Mouse (Mus musculus): ENCODE results near the gene Arhgap10. TPM values are rescaled to one million over a fixed set of nuclear protein-coding genes. Genes with fewer than 3 reads are reported as not detected.
"Not testable (repeated sequence)": the region's sequence is repeated elsewhere in the genome, so short reads cannot be mapped to it uniquely, and the experiment has no call there.

Arhgap10 gene
- polyA plus RNA-seq, 1 experiment from 2014 or later, result 28.9 TPM

- Histone ChIP-seq H3K27me3 (replicated peaks; ENCODE audit: control insufficient read depth, insufficient read depth, low read length) (no peaks in the 10 kb centered on the region), H3K27ac (ENCODE audit: low read length) (no peak overlapping the region), H3K36me3 (ENCODE audit: control insufficient read depth, insufficient read depth, low read length) (no peaks in the 10 kb centered on the region), H3K9ac (ENCODE audit: low read depth, low read length) (no peak overlapping the region), H3K4me2 (ENCODE audit: low read depth, low read length) (no peak overlapping the region), H3K4me1 (ENCODE audit: control insufficient read depth, insufficient read depth, low read length) (no peaks in the 10 kb centered on the region), H3K4me3 (ENCODE audit: low read length) (no peak overlapping the region), H3K9me3 (ENCODE audit: control insufficient read depth, low read length) (no peaks in the 10 kb centered on the region)
- 85% methylated on average over 6 of the region's 6 CpGs for WGBS
- ATAC-seq, result no peak
These were observed 177.6 kb downstream of the Arhgap10 start for GRCm38 (mm10) chr8:77340046-77340747.

GRCm38 (mm10) chr8:77337272-77337671, 180.5 kb downstream of the Arhgap10 start:
- no peaks in the 10 kb centered on the region for H3K36me3 ChIP-seq (ENCODE audit: control insufficient read depth, insufficient read depth, low read length)
- no peak overlapping the region for H3K9ac ChIP-seq (ENCODE audit: low read depth, low read length)
- no peak overlapping the region for H3K4me2 ChIP-seq (ENCODE audit: low read depth, low read length)
- H3K9me3 ChIP-seq (ENCODE audit: control insufficient read depth, low read length), result no peaks in the 10 kb centered on the region
- no peaks in the 10 kb centered on the region for H3K4me1 ChIP-seq (ENCODE audit: control insufficient read depth, insufficient read depth, low read length)
- 76% methylated on average over 12 of the region's 12 CpGs for WGBS
- no peak overlapping the region for H3K4me3 ChIP-seq (ENCODE audit: low read length)
- no peak for ATAC-seq
- H3K27ac ChIP-seq (ENCODE audit: low read length), result no peak overlapping the region
- H3K27me3 ChIP-seq (replicated peaks; ENCODE audit: control insufficient read depth, insufficient read depth, low read length), result no peaks in the 10 kb centered on the region

- no peak for ATAC-seq
- H3K36me3 ChIP-seq (ENCODE audit: control insufficient read depth, insufficient read depth, low read length), result no peaks in the 10 kb centered on the region
- no peaks in the 10 kb centered on the region for H3K4me1 ChIP-seq (ENCODE audit: control insufficient read depth, insufficient read depth, low read length)
- H3K9me3 ChIP-seq (ENCODE audit: control insufficient read depth, low read length), result no peaks in the 10 kb centered on the region
- no peak overlapping the region for H3K27ac ChIP-seq (ENCODE audit: low read length)
- no peaks in the 10 kb centered on the region for H3K27me3 ChIP-seq (replicated peaks; ENCODE audit: control insufficient read depth, insufficient read depth, low read length)
- H3K9ac ChIP-seq (ENCODE audit: low read depth, low read length), result no peak overlapping the region
- no peak overlapping the region for H3K4me3 ChIP-seq (ENCODE audit: low read length)
- no peak overlapping the region for H3K4me2 ChIP-seq (ENCODE audit: low read depth, low read length)
- 90% methylated on average over 12 of the region's 12 CpGs for whole genome bisulfite sequencing
These were observed 186.6 kb downstream of the Arhgap10 start for GRCm38 (mm10) chr8:77331180-77331579.

- no peaks in the 10 kb centered on the region for H3K27me3 ChIP-seq (replicated peaks; ENCODE audit: control insufficient read depth, insufficient read depth, low read length)
- WGBS, result 79% methylated on average over 9 of the region's 9 CpGs
- no peak overlapping the region for H3K9ac ChIP-seq (ENCODE audit: low read depth, low read length)
- no peaks in the 10 kb centered on the region for H3K36me3 ChIP-seq (ENCODE audit: control insufficient read depth, insufficient read depth, low read length)
- no peak overlapping the region for H3K4me2 ChIP-seq (ENCODE audit: low read depth, low read length)
- no peak overlapping the region for H3K27ac ChIP-seq (ENCODE audit: low read length)
- H3K4me1 ChIP-seq (ENCODE audit: control insufficient read depth, insufficient read depth, low read length), result no peaks in the 10 kb centered on the region
- ATAC-seq, result no peak
- no peak overlapping the region for H3K4me3 ChIP-seq (ENCODE audit: low read length)
- H3K9me3 ChIP-seq (ENCODE audit: control insufficient read depth, low read length), result no peaks in the 10 kb centered on the region
These were observed 187.4 kb downstream of the Arhgap10 start for GRCm38 (mm10) chr8:77330304-77330703.

- WGBS, result 79% methylated on average over 4 of the region's 4 CpGs
These were observed 188.0 kb downstream of the Arhgap10 start for GRCm38 (mm10) chr8:77329783-77330182.

GRCm38 (mm10) chr8:77328473-77328872, 189.3 kb downstream of the Arhgap10 start:
- H3K4me2 ChIP-seq (ENCODE audit: low read depth, low read length), result no peak overlapping the region
- no peaks in the 10 kb centered on the region for H3K9me3 ChIP-seq (ENCODE audit: control insufficient read depth, low read length)
- no peaks in the 10 kb centered on the region for H3K36me3 ChIP-seq (ENCODE audit: control insufficient read depth, insufficient read depth, low read length)
- H3K9ac ChIP-seq (ENCODE audit: low read depth, low read length), result no peak overlapping the region
- no peak overlapping the region for H3K4me3 ChIP-seq (ENCODE audit: low read length)
- whole genome bisulfite sequencing, result 94% methylated on average over 8 of the region's 8 CpGs
- no peaks in the 10 kb centered on the region for H3K27me3 ChIP-seq (replicated peaks; ENCODE audit: control insufficient read depth, insufficient read depth, low read length)
- no peak overlapping the region for H3K27ac ChIP-seq (ENCODE audit: low read length)
- no peak for ATAC-seq
- H3K4me1 ChIP-seq (ENCODE audit: control insufficient read depth, insufficient read depth, low read length), result no peaks in the 10 kb centered on the region

More at GRCm38 (mm10) chr8:77329783-77330182, 188.0 kb downstream of the Arhgap10 start:
- Histone ChIP-seq H3K4me1 (ENCODE audit: control insufficient read depth, insufficient read depth, low read length) (no peaks in the 10 kb centered on the region), H3K4me3 (ENCODE audit: low read length) (no peak overlapping the region), H3K9me3 (ENCODE audit: control insufficient read depth, low read length) (no peaks in the 10 kb centered on the region), H3K27ac (ENCODE audit: low read length) (no peak overlapping the region), H3K4me2 (ENCODE audit: low read depth, low read length) (no peak overlapping the region), H3K36me3 (ENCODE audit: control insufficient read depth, insufficient read depth, low read length) (no peaks in the 10 kb centered on the region), H3K9ac (ENCODE audit: low read depth, low read length) (no peak overlapping the region), H3K27me3 (replicated peaks; ENCODE audit: control insufficient read depth, insufficient read depth, low read length) (no peaks in the 10 kb centered on the region)
- ATAC-seq, result no peak

GRCm38 (mm10) chr8:77327326-77327725, 190.4 kb downstream of the Arhgap10 start:
- H3K4me3 ChIP-seq (ENCODE audit: low read length), result no peak overlapping the region
- no peak overlapping the region; the same call in 1 of the 2 replicates for H3K27ac ChIP-seq (ENCODE audit: low read length)
- H3K4me2 ChIP-seq (ENCODE audit: low read depth, low read length), result no peak overlapping the region
- no peaks in the 10 kb centered on the region for H3K9me3 ChIP-seq (ENCODE audit: control insufficient read depth, low read length)
- 84% methylated on average over 4 of the region's 4 CpGs for WGBS
- H3K27me3 ChIP-seq (replicated peaks; ENCODE audit: control insufficient read depth, insufficient read depth, low read length), result no peaks in the 10 kb centered on the region
- no peaks in the 10 kb centered on the region for H3K36me3 ChIP-seq (ENCODE audit: control insufficient read depth, insufficient read depth, low read length)
- H3K4me1 ChIP-seq (ENCODE audit: control insufficient read depth, insufficient read depth, low read length), result no peaks in the 10 kb centered on the region
- no peak for ATAC-seq
- H3K9ac ChIP-seq (ENCODE audit: low read depth, low read length), result no peak overlapping the region

- not testable (repeated sequence) for H3K9me3 ChIP-seq (ENCODE audit: control insufficient read depth, low read length); H3K9ac ChIP-seq (ENCODE audit: low read depth, low read length); ATAC-seq; H3K4me1 ChIP-seq (ENCODE audit: control insufficient read depth, insufficient read depth, low read length); H3K36me3 ChIP-seq (ENCODE audit: control insufficient read depth, insufficient read depth, low read length); H3K27ac ChIP-seq (ENCODE audit: low read length); H3K27me3 ChIP-seq (replicated peaks; ENCODE audit: control insufficient read depth, insufficient read depth, low read length); H3K4me3 ChIP-seq (ENCODE audit: low read length); H3K4me2 ChIP-seq (ENCODE audit: low read depth, low read length)
- WGBS, result 89% methylated on average over 6 of the region's 7 CpGs
These were observed 195.0 kb downstream of the Arhgap10 start for GRCm38 (mm10) chr8:77322727-77323126.

GRCm38 (mm10) chr8:77321901-77322300, 195.9 kb downstream of the Arhgap10 start:
- no peak overlapping the region for H3K9ac ChIP-seq (ENCODE audit: low read depth, low read length)
- H3K4me1 ChIP-seq (ENCODE audit: control insufficient read depth, insufficient read depth, low read length), result no peaks in the 10 kb centered on the region
- no peak for ATAC-seq
- H3K4me3 ChIP-seq (ENCODE audit: low read length), result no peak overlapping the region
- no peaks in the 10 kb centered on the region for H3K36me3 ChIP-seq (ENCODE audit: control insufficient read depth, insufficient read depth, low read length)
- no peak overlapping the region for H3K4me2 ChIP-seq (ENCODE audit: low read depth, low read length)
- H3K27ac ChIP-seq (ENCODE audit: low read length), result no peak overlapping the region
- WGBS, result 93% methylated on average over 4 of the region's 4 CpGs
- no peaks in the 10 kb centered on the region for H3K9me3 ChIP-seq (ENCODE audit: control insufficient read depth, low read length)
- H3K27me3 ChIP-seq (replicated peaks; ENCODE audit: control insufficient read depth, insufficient read depth, low read length), result no peaks in the 10 kb centered on the region

- ATAC-seq, result no peak
- H3K4me1 ChIP-seq (ENCODE audit: control insufficient read depth, insufficient read depth, low read length), result no peaks in the 10 kb centered on the region
- no peak overlapping the region for H3K27ac ChIP-seq (ENCODE audit: low read length)
- no peaks in the 10 kb centered on the region for H3K36me3 ChIP-seq (ENCODE audit: control insufficient read depth, insufficient read depth, low read length)
- H3K9me3 ChIP-seq (ENCODE audit: control insufficient read depth, low read length), result no peaks in the 10 kb centered on the region
- WGBS, result 78% methylated on average over 9 of the region's 9 CpGs
- H3K27me3 ChIP-seq (replicated peaks; ENCODE audit: control insufficient read depth, insufficient read depth, low read length), result no peaks in the 10 kb centered on the region
- H3K4me3 ChIP-seq (ENCODE audit: low read length), result no peak overlapping the region
- no peak overlapping the region for H3K4me2 ChIP-seq (ENCODE audit: low read depth, low read length)
- H3K9ac ChIP-seq (ENCODE audit: low read depth, low read length), result no peak overlapping the region
These were observed 199.2 kb downstream of the Arhgap10 start for GRCm38 (mm10) chr8:77318590-77318989.

All from intestine, embryonic 16.5 days (tissue).